Mouse (Mus musculus) forebrain, embryonic 12.5 days (tissue): ENCODE measurements at regions not wholly inside any gene's neighbourhood (a gene's known extent, or its start where the extent isn't known, plus 50 kb on each side); places are given as distances from the start of the nearest gene placed in this dataset.

Source experiments
- ATAC-seq: fragments of 200-750 bp; cut with Nextera tagmentation; 2 replicates; pipeline ENCODE4 v1.8.0; 2017; ENCODE audit warnings: moderate TSS enrichment; ENCODE audit not compliant: low FRiP score
- H3K27ac ChIP-seq: fragments of 300-500 bp; sonication (generic); 2 replicates; pipeline ENCODE4 v1.5.1; 2016; ENCODE audit warnings: mild to moderate bottlenecking
- H3K27me3 ChIP-seq: fragments of 300-500 bp; sonication (generic); 2 replicates; pipeline ENCODE4 v1.6.1; 2016; ENCODE audit warnings: mild to moderate bottlenecking
- H3K36me3 ChIP-seq: fragments of 300-500 bp; sonication (generic); replicated peaks from 2 replicates; pipeline ENCODE4 v1.6.1; 2016; ENCODE audit warnings: mild to moderate bottlenecking
- H3K4me1 ChIP-seq: fragments of 300-500 bp; sonication (generic); 2 replicates; pipeline ENCODE4 v1.6.1; 2016
- H3K4me2 ChIP-seq: fragments of 300-500 bp; sonication (generic); 2 replicates; pipeline ENCODE4 v1.6.1; 2016; ENCODE audit warnings: mild to moderate bottlenecking, moderate library complexity
- H3K4me3 ChIP-seq: fragments of 300-500 bp; sonication (generic); replicated peaks from 2 replicates; pipeline ENCODE4 v1.5.1; 2016; ENCODE audit warnings: mild to moderate bottlenecking
- H3K9ac ChIP-seq: fragments of 300-500 bp; sonication (generic); 2 replicates; pipeline ENCODE4 v1.6.1; 2016; ENCODE audit warnings: mild to moderate bottlenecking
- H3K9me3 ChIP-seq: fragments of 300-500 bp; sonication (generic); 2 replicates; pipeline ENCODE4 v1.6.1; 2016
- WGBS: fragments of 180-500 bp; shearing (Covaris S2); methylation state at CpG from one replicate; pipeline ENCODE4 v1.1.7; 2016; 5-methylcytosine and 5-hydroxymethylcytosine counted together

DNA sequence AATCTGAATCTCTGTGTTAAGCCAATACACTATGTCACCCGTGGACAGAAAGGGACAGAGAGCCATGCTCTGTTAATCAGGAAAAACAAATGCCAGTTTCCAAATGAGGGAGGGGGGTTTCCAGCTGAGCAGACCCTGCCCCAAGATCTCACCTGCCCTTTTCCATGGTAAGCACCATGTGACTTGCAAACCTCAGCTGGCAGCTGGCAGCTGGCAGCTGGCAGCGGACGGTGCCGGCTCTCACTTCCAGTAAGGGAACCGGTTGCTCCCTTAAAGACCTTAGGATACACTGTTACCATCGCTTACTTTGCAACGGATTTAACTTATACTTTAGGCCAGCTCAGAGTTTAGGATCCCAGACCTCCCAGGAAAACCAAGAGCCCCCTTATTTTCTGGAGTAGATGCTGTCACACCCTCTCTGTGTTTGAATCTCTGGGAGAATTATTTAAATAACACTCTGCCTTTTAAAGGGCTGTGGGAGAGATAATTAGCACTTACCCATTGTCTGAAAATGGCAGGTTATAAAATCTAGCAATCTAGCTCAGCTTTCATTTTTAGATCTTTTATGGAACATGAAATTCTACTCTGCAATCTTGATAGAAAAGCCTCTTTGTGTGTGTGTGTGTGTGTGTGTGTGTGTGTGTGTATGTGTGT is 131.7 kb downstream of the Drd1 start:
- no peak overlapping the region for H3K9ac ChIP-seq
- H3K4me1 ChIP-seq: no peaks in the 10 kb centered on the region
- no peak overlapping the region for H3K27ac ChIP-seq
- H3K4me3 ChIP-seq: no peak overlapping the region
- no peaks in the 10 kb centered on the region for H3K27me3 ChIP-seq
- no peaks in the 10 kb centered on the region for H3K36me3 ChIP-seq
- WGBS: 77% methylated on average over 7 of the region's 7 CpGs
- no peak for ATAC-seq
- no peak overlapping the region for H3K4me2 ChIP-seq
- no peaks in the 10 kb centered on the region for H3K9me3 ChIP-seq

DNA sequence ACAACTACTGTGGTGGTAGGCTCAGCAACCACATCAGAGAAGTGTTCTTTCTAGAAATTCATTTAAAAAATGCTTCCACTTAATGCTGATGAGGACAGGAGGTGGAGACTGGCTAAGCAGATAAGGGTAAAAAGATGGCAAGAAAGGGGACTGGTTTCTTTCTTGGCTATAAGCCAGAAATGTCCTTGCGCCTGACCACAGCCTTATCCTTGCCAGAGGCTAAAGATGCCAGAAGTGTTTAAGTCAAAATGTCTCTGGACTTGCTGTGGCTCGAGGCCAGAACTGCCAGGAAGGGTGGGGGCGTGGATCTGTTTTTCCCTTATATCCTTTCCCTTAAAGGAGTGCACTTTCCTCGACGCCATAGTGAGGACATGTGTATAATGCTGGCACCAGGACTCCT is 133.7 kb downstream of the Drd1 start:
- WGBS: 85% methylated on average over 5 of the region's 5 CpGs
- Histone ChIP-seq H3K27me3 (no peaks in the 10 kb centered on the region), H3K4me3 (no peak overlapping the region), H3K4me1 (no peaks in the 10 kb centered on the region), H3K9ac (no peak overlapping the region), H3K27ac (no peak overlapping the region), H3K36me3 (no peaks in the 10 kb centered on the region), H3K9me3 (no peaks in the 10 kb centered on the region), H3K4me2 (no peak overlapping the region)
- ATAC-seq: no peak

DNA sequence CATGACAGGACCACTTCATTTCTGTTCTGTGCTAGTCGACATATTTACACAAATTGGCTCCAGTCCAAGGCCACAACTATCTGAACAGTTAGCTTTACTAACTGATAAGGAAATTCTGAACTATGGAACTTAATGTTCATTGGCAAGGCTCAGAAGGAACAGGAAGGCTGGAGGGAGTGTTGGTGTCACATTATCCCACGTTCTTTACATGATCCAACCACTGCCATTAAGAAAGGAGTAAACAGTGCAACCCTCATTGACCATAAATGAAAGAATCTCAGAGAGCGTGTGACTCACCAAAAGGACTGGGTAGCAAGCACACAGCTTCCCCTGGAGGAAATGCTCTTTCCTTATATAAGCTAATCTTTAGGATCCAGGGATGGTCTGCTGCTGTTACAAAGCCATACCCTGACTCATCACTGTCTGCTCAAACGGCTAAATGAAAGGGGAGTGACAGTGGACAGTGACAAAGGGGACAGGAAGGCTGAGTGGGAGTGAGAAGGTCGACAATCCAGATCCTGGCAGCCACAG is 135.6 kb downstream of the Drd1 start:
- Histone ChIP-seq H3K27ac (no peak overlapping the region), H3K27me3 (no peaks in the 10 kb centered on the region), H3K36me3 (no peaks in the 10 kb centered on the region), H3K9ac (no peak overlapping the region), H3K9me3 (no peaks in the 10 kb centered on the region), H3K4me1 (no peaks in the 10 kb centered on the region), H3K4me3 (no peak overlapping the region), H3K4me2 (no peak overlapping the region)
- 68% methylated on average over 5 of the region's 5 CpGs for WGBS
- no peak for ATAC-seq

DNA sequence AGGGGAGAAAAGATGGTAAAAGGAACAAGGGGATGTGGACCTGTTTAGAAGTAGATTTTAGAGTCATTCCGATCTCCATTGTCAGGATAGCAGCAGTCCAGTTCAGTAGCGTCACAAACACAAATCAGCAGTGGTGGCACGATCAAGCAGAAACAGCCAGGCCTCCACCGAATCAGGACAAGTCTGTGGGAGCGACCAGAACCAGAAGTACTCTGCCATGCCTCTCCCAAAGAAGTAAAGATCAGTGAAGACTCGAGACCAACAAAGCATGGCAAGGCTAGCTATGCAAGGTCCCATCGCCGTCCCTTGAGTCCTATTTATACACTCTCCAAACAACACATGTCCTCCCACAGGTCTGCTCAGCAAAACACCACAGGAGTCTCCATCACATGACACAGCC is 140.0 kb downstream of the Drd1 start:
- H3K9me3 ChIP-seq: no peaks in the 10 kb centered on the region
- H3K4me3 ChIP-seq: no peak overlapping the region
- no peak overlapping the region for H3K27ac ChIP-seq
- ATAC-seq: no peak
- H3K9ac ChIP-seq: no peak overlapping the region
- H3K4me1 ChIP-seq: no peaks in the 10 kb centered on the region
- H3K36me3 ChIP-seq: no peaks in the 10 kb centered on the region
- no peaks in the 10 kb centered on the region for H3K27me3 ChIP-seq
- no peak overlapping the region for H3K4me2 ChIP-seq
- 88% methylated on average over 8 of the region's 8 CpGs for WGBS

DNA sequence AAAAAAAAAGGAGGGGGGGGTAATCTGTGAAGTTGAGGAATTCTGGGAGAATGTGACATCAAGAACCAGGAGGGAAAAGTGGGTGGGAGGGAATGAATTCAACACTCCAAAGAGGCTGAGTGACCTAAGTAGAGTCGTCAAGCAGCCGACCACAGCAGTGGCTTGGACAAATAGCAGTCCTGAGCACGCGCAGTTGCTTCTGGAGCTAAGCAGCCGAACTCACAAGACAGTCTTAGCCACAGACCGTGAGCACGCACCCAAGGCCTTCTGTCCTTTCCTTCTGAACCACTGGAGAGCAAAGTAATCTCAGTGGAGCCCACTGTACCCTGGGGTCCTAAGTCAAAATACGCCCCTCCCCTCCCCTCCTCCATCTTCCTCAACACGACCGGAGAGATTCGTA is 141.1 kb downstream of the Drd1 start:
- no peaks in the 10 kb centered on the region for H3K4me1 ChIP-seq
- no peak overlapping the region for H3K9ac ChIP-seq
- no peaks in the 10 kb centered on the region for H3K36me3 ChIP-seq
- ATAC-seq: no peak
- no peaks in the 10 kb centered on the region for H3K9me3 ChIP-seq
- 89% methylated on average over 11 of the region's 11 CpGs for WGBS
- no peaks in the 10 kb centered on the region for H3K27me3 ChIP-seq
- no peak overlapping the region for H3K27ac ChIP-seq
- no peak overlapping the region for H3K4me2 ChIP-seq
- H3K4me3 ChIP-seq: no peak overlapping the region

DNA sequence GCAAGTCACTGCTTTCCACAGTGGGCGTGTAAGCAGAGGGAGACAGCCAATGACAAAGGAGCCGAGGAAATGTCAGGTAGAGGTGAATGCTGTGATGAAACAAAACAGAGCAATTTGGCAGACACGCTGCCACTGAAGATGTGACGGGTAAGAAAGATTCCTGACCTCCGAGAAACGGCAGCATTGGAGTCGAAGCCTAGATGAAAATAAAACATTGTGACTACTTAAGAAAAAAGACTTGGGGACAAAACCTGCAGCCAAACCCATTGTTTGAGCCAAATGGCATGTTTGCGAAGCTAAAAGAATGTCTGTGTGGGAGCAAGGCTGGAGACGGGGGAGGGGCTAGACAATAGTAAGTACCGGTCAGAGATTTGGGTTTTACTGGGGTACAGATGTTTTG is 142.0 kb downstream of the Drd1 start:
- Histone ChIP-seq H3K4me2 (no peak overlapping the region), H3K9ac (no peak overlapping the region), H3K27ac (no peak overlapping the region), H3K27me3 (no peaks in the 10 kb centered on the region), H3K36me3 (no peaks in the 10 kb centered on the region), H3K4me3 (no peak overlapping the region), H3K9me3 (no peaks in the 10 kb centered on the region), H3K4me1 (no peaks in the 10 kb centered on the region)
- no peak for ATAC-seq
- 71% methylated on average over 10 of the region's 10 CpGs for WGBS

DNA sequence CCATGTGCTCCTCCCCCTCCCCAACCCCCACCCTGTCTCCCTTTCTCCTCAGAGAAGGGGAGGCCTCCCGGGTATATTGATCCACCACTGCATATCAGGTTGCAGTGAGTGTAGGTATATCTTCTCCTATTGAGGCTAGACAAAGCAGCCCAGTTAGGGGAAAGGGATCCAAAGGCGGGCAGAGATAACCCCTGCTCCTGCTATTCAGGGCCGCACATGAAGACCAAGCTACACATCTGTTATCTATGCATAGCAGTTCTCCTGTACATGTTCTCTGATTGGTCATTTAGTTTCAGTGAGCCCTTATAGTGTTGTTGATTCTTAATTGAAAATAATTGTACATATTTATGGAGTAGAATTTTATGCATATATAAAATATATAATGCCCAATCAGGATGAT is 143.7 kb downstream of the Drd1 start:
- Histone ChIP-seq H3K4me1 (no peaks in the 10 kb centered on the region), H3K36me3 (no peaks in the 10 kb centered on the region), H3K4me2 (no peak overlapping the region), H3K27ac (no peak overlapping the region), H3K27me3 (no peaks in the 10 kb centered on the region), H3K4me3 (no peak overlapping the region), H3K9ac (no peak overlapping the region), H3K9me3 (no peaks in the 10 kb centered on the region)
- WGBS: 68% methylated on average over 3 of the region's 3 CpGs
- ATAC-seq: no peak

DNA sequence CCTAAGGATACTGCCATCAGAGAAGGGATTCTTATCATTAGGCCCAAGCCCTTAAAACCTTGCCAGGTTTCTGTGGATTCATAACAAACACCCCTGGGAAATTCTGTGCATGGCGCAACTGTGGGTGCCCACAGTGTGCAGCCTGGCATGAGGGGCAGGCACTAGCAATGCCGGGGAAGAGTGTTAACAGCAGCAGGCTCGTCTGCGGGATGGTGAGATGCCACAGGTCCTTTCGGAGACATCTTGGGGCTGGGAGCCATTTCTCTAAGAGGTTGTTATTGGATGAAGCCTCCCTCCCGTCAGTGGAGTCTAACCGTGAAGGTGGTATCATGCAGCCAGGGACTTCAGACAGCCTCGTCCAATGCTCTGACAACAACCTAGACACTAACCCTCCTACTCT is 144.2 kb downstream of the Drd1 start:
- Histone ChIP-seq H3K4me3 (no peak overlapping the region), H3K4me1 (no peaks in the 10 kb centered on the region), H3K27me3 (no peaks in the 10 kb centered on the region), H3K9me3 (no peaks in the 10 kb centered on the region), H3K4me2 (no peak overlapping the region), H3K27ac (no peak overlapping the region), H3K9ac (no peak overlapping the region), H3K36me3 (no peaks in the 10 kb centered on the region)
- ATAC-seq: no peak
- 86% methylated on average over 8 of the region's 8 CpGs for WGBS

DNA sequence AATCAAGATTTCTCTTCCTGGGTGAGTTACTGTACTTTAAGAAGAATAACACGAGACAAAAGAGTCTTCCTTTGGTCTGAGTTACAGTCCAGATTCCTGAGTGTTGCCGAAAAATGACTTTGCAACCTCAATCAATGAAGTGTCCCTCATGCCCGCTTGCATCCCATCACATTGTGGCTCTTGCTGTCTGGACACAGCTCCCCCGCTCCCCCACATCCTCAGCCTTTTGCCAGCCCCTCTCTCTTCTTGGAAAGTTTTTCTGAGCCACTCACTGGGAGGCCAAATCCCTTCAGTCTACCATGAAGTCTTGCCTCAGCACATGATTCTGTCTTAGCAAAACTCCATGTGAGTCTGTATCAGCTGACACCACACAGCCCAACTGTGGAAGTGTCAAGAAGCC is 145.3 kb downstream of the Drd1 start:
- Histone ChIP-seq H3K36me3 (no peaks in the 10 kb centered on the region), H3K9me3 (no peaks in the 10 kb centered on the region), H3K4me2 (no peak overlapping the region), H3K9ac (no peak overlapping the region), H3K4me3 (no peak overlapping the region), H3K27ac (no peak overlapping the region), H3K27me3 (no peaks in the 10 kb centered on the region), H3K4me1 (no peaks in the 10 kb centered on the region)
- ATAC-seq: no peak
- 78% methylated on average over 4 of the region's 4 CpGs for WGBS

DNA sequence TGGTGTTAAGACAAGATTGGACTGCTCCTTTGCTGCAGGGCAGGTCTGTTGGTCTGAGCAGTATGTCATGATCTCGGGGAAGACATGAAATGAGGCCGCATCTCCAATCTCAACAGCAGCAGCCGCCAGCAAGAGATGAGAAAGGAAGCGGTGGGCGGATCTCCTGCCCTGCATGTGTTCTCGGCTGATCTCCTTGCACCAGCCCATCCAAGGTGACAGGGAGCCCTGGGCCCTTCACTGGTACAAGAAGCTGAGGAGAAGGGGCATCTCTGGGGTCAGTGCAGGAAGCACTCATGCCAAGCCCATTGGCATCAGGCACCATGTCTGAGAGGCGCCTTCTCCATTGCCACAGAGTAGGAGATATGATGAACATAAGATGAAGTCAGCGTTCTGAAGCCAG is 151.0 kb downstream of the Drd1 start:
- H3K4me1 ChIP-seq: peaks cover 15% of the 10 kb centered on the region
- H3K27ac ChIP-seq: 0 out of 2 replicates have a peak overlapping the region, but pooled peaks have one; percentile 20
- H3K9me3 ChIP-seq: no peaks in the 10 kb centered on the region
- no peak overlapping the region for H3K9ac ChIP-seq
- ATAC-seq: no peak
- no peaks in the 10 kb centered on the region for H3K36me3 ChIP-seq
- 91% methylated on average over 8 of the region's 8 CpGs for WGBS
- no peaks in the 10 kb centered on the region for H3K27me3 ChIP-seq
- no peak overlapping the region for H3K4me3 ChIP-seq
- no peak overlapping the region for H3K4me2 ChIP-seq

DNA sequence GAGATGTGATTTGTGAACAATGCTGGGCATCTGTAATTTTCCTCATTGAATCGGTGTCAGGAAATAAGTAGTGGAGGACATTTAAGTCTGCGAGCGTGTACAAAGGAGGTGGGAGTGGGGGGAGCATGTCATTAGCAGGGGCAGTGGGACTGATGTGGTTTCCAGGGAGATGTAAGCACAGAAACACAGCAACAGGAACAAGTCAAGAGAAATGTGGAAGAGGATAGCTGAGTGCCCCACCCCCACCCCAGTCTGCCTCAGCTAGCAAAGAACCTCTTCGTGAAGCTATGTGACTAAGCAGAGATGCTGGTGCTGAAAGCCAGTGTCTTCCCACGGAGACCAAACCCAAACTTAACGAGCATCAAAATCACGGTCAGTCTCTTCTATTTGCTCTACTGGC is 151.9 kb downstream of the Drd1 start:
- Histone ChIP-seq H3K4me2 (peak overlapping the region; percentile 25), H3K4me1 (peaks cover 15% of the 10 kb centered on the region), H3K36me3 (no peaks in the 10 kb centered on the region), H3K27ac (0 out of 2 replicates have a peak overlapping the region, but pooled peaks have one; percentile 42), H3K27me3 (no peaks in the 10 kb centered on the region), H3K9me3 (no peaks in the 10 kb centered on the region), H3K9ac (no peak overlapping the region), H3K4me3 (no peak overlapping the region)
- peak; percentile 63; the same call in 1 of the 2 replicates for ATAC-seq
- 36% methylated on average over 7 of the region's 7 CpGs for WGBS

DNA sequence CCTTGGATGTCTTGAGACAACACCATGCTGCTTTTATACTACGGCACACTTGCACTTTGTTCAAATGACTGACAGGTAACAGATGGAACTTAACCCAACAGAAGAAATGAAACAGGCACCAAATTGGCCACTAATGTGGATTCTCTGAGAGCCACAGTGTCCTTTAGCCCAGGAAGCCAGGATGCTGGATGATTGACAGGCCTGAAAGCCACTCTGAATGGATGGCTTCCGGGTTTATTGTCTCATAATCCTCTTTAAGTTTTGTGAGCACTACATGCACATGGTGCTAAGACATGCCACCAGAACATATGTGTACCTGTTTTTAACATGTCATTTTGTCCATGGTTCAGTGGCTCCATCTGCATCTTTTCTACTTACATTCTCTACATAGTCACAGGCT is 152.7 kb downstream of the Drd1 start:
- WGBS: 70% methylated on average over 2 of the region's 2 CpGs
- no peak overlapping the region for H3K4me2 ChIP-seq
- no peak overlapping the region for H3K27ac ChIP-seq
- H3K4me1 ChIP-seq: peaks cover 15% of the 10 kb centered on the region
- H3K9me3 ChIP-seq: 0 out of 2 replicates have a peak, but pooled peaks cover under 1% of the 10 kb centered on the region
- no peak for ATAC-seq
- H3K4me3 ChIP-seq: no peak overlapping the region
- H3K9ac ChIP-seq: no peak overlapping the region
- H3K36me3 ChIP-seq: no peaks in the 10 kb centered on the region
- H3K27me3 ChIP-seq: no peaks in the 10 kb centered on the region

DNA sequence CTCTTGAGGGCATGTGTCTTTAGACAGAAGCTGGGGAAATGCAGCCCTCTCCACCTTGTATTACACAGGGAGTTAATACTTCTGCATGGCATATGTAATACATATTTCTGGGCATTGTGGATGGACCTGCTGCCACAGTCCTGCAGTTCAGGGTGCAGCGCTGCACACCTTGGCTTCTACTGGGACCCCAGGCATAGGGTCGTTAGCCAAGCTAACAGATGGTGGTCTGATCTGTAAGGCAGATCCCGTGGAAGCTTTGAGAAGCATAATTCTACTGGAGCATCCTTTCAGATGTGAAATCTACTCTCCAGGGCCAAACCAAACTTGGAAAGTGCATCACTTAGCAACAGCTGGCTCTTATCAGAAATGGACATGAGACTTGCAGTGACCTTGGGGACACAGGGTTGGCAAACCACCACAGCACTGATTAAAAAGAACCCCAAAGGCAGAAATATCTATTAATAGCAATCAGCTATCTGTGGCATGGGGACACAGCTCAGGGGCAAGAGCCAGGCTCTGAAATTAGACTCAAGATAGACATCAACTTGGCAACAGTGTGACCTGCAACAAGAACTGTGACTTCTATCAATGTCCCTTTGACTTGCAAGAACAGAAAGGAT is 155.0 kb downstream of the Drd1 start:
- Histone ChIP-seq H3K4me1 (peaks cover 15% of the 10 kb centered on the region), H3K36me3 (no peaks in the 10 kb centered on the region), H3K27ac (no peak overlapping the region), H3K9ac (no peak overlapping the region), H3K27me3 (no peaks in the 10 kb centered on the region), H3K4me3 (no peak overlapping the region), H3K4me2 (no peak overlapping the region), H3K9me3 (peaks cover 9% of the 10 kb centered on the region; the same call in 1 of the 2 replicates)
- no peak for ATAC-seq
- 90% methylated on average over 3 of the region's 3 CpGs for WGBS
